Comparison of ENCODE assay signal across 22 mouse cellular contexts in the genomic region with DNA sequence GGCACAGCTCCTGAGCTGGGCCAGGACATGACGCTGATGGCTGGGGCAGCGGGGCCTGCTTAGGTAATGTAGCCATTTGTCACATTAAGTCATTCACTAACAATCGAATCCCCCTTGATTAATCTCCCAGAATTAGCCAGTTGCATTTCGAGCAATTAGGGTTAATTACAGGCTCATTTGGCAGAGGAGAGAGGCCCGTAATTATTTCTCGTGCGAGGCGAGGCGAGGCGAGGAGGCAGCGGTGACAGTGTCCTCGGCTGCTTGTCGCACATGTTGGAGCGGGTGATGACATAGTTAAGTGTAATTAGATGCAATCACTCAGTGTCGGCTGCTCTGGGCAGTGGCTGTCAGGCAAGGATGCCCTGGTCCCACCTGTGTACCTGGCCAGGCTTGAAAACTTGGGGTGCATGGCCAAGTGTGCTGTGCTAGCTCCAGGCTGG. TPM values are rescaled to one million over a fixed set of nuclear protein-coding genes. Genes with fewer than 3 reads are reported as not detected.
DNase-seq lines count a peak whose midpoint lies in the region; ATAC-seq lines count a peak whose summit lies in the region.
"Had no signal": no experiment of that assay in that cellular context is flagged by ENCODE, and none has a peak within 500 bp of the region (broad histone marks: within the 10 kb centered on the region; RNA-seq: fewer than 3 reads in every experiment).

No protein-coding gene starts in this region.

- 57% methylated on average over 15 of the region's 15 CpGs for WGBS in embryonic facial prominence, embryonic 12.5 days
- WGBS in embryonic facial prominence, embryonic 10.5 days, result 68% methylated on average over 15 of the region's 15 CpGs
- WGBS in neural tube, embryonic 12.5 days, result 53% methylated on average over 15 of the region's 15 CpGs
- WGBS in neural tube, embryonic 13.5 days, result 35% methylated on average over 15 of the region's 15 CpGs
- 88% methylated on average over 15 of the region's 15 CpGs for WGBS in intestine, embryonic 15.5 days

- H3K4me2 ChIP-seq in embryonic facial prominence, embryonic 12.5 days (replicated peaks), result no peak overlapping the region
- H3K4me2 ChIP-seq in neural tube, embryonic 12.5 days (replicated peaks), result no peak overlapping the region
- H3K4me2 ChIP-seq in neural tube, embryonic 13.5 days, result no peak overlapping the region
- no peak overlapping the region for H3K4me2 ChIP-seq in intestine, embryonic 15.5 days (replicated peaks)
- H3K4me2 ChIP-seq: embryonic facial prominence, embryonic 13.5 days; limb, embryonic 12.5 days; liver, embryonic 12.5 days had no signal

- H3K4me1 ChIP-seq in embryonic facial prominence, embryonic 12.5 days, result 0 out of 2 replicates have a peak, but pooled peaks cover 8% of the 10 kb centered on the region
- H3K4me1 ChIP-seq in embryonic facial prominence, embryonic 10.5 days, result peaks cover 39% of the 10 kb centered on the region
- peaks cover 28% of the 10 kb centered on the region for H3K4me1 ChIP-seq in neural tube, embryonic 12.5 days
- peaks cover 54% of the 10 kb centered on the region for H3K4me1 ChIP-seq in neural tube, embryonic 13.5 days (replicated peaks)
- H3K4me1 ChIP-seq in intestine, embryonic 15.5 days (replicated peaks), result peaks cover 6% of the 10 kb centered on the region; the same call in 1 of the 2 replicates

- H3K9me3 ChIP-seq in embryonic facial prominence, embryonic 12.5 days, result no peaks in the 10 kb centered on the region
- H3K9me3 ChIP-seq in embryonic facial prominence, embryonic 10.5 days, result no peaks in the 10 kb centered on the region
- no peaks in the 10 kb centered on the region for H3K9me3 ChIP-seq in neural tube, embryonic 12.5 days
- no peaks in the 10 kb centered on the region for H3K9me3 ChIP-seq in neural tube, embryonic 13.5 days
- H3K9me3 ChIP-seq in intestine, embryonic 15.5 days, result no peaks in the 10 kb centered on the region
- H3K9me3 ChIP-seq: embryonic facial prominence, embryonic 13.5 days; limb, embryonic 12.5 days; liver, embryonic 12.5 days had no signal

- DNase-seq in embryonic facial prominence, embryonic 10.5 days (ENCODE audit: low spot score), result no peak
- no peak for DNase-seq in neural tube, embryonic 10.5 days (ENCODE audit: extremely low spot score, low spot score)
- no peak for DNase-seq in ovary, postnatal 10 days (ENCODE audit: low spot score)
- DNase-seq in layer of hippocampus, adult 9-10 months (ENCODE audit: low spot score), result no peak
- DNase-seq: adrenal gland, adult 8-10 months; cerebellum, adult 9-10 months; gastrocnemius, postnatal 25 days; kidney, adult 8-10 months; kidney, postnatal 14 days; layer of hippocampus, adult 9-11 months; lung, adult 2 months; right cerebral cortex, adult 18-20 months; thymus, postnatal 14 days had no signal

- H3K36me3 ChIP-seq in embryonic facial prominence, embryonic 12.5 days, result peaks cover 28% of the 10 kb centered on the region
- peaks cover 30% of the 10 kb centered on the region for H3K36me3 ChIP-seq in embryonic facial prominence, embryonic 10.5 days (replicated peaks)
- no peaks in the 10 kb centered on the region; the same call in 1 of the 2 replicates for H3K36me3 ChIP-seq in neural tube, embryonic 12.5 days
- H3K36me3 ChIP-seq in neural tube, embryonic 13.5 days, result no peaks in the 10 kb centered on the region; the same call in 1 of the 2 replicates
- peaks cover 5% of the 10 kb centered on the region; the same call in 1 of the 2 replicates for H3K36me3 ChIP-seq in intestine, embryonic 15.5 days

- H3K4me3 ChIP-seq in embryonic facial prominence, embryonic 12.5 days, result no peak overlapping the region
- H3K4me3 ChIP-seq in embryonic facial prominence, embryonic 10.5 days, result no peak overlapping the region
- no peak overlapping the region for H3K4me3 ChIP-seq in neural tube, embryonic 12.5 days
- no peak overlapping the region for H3K4me3 ChIP-seq in neural tube, embryonic 13.5 days
- no peak overlapping the region for H3K4me3 ChIP-seq in intestine, embryonic 15.5 days (replicated peaks)
- H3K4me3 ChIP-seq: embryonic facial prominence, embryonic 13.5 days; limb, embryonic 12.5 days; liver, embryonic 12.5 days; megakaryocyte, embryonic 14.5 days had no signal

- no peak overlapping the region for H3K27ac ChIP-seq in embryonic facial prominence, embryonic 12.5 days
- no peak overlapping the region for H3K27ac ChIP-seq in embryonic facial prominence, embryonic 10.5 days (replicated peaks)
- no peak overlapping the region for H3K27ac ChIP-seq in neural tube, embryonic 12.5 days
- no peak overlapping the region for H3K27ac ChIP-seq in neural tube, embryonic 13.5 days (replicated peaks)
- no peak overlapping the region for H3K27ac ChIP-seq in intestine, embryonic 15.5 days
- H3K27ac ChIP-seq: embryonic facial prominence, embryonic 13.5 days; limb, embryonic 12.5 days; liver, embryonic 12.5 days had no signal

- no peak overlapping the region for H3K9ac ChIP-seq in embryonic facial prominence, embryonic 12.5 days
- H3K9ac ChIP-seq in neural tube, embryonic 12.5 days, result no peak overlapping the region
- no peak overlapping the region for H3K9ac ChIP-seq in neural tube, embryonic 13.5 days
- H3K9ac ChIP-seq in intestine, embryonic 15.5 days, result no peak overlapping the region
- H3K9ac ChIP-seq: embryonic facial prominence, embryonic 13.5 days; limb, embryonic 12.5 days; liver, embryonic 12.5 days had no signal

- H3K27me3 ChIP-seq in embryonic facial prominence, embryonic 12.5 days, result no peaks in the 10 kb centered on the region
- no peaks in the 10 kb centered on the region for H3K27me3 ChIP-seq in embryonic facial prominence, embryonic 10.5 days (replicated peaks; ENCODE audit: low read depth, poor library complexity, severe bottlenecking)
- no peaks in the 10 kb centered on the region for H3K27me3 ChIP-seq in neural tube, embryonic 12.5 days (replicated peaks)
- no peaks in the 10 kb centered on the region for H3K27me3 ChIP-seq in neural tube, embryonic 13.5 days
- no peaks in the 10 kb centered on the region for H3K27me3 ChIP-seq in intestine, embryonic 15.5 days (replicated peaks)
- H3K27me3 ChIP-seq: embryonic facial prominence, embryonic 13.5 days; limb, embryonic 12.5 days; Patski had no signal

- peak; percentile 45; the same call in 1 of the 2 replicates for ATAC-seq in embryonic facial prominence, embryonic 12.5 days (ENCODE audit: insufficient number of reproducible peaks, insufficient read depth, low FRiP score, low TSS enrichment)
- peak; percentile 25; the same call in 1 of the 2 replicates for ATAC-seq in neural tube, embryonic 12.5 days (ENCODE audit: low FRiP score, low read depth)
- ATAC-seq in neural tube, embryonic 13.5 days (ENCODE audit: low read depth), result peak; percentile 45; the same call in 1 of the 2 replicates
- ATAC-seq in intestine, embryonic 15.5 days, result no peak
- ATAC-seq: liver, embryonic 12.5 days; Patski had no signal

RNA-seq across cellular contexts. Expression of a gene that starts 40.6 kb away (rescaled TPM):
- polyA plus RNA-seq in embryonic facial prominence, embryonic 12.5 days (2016; fragmentation: Nextera tagmentation; extraction: Ambion mirVana), result 133 and 135 TPM in 2 replicates
- 85.4 and 85.8 TPM in 2 replicates for polyA plus RNA-seq in embryonic facial prominence, embryonic 10.5 days (2016; fragmentation: Nextera tagmentation; extraction: Ambion mirVana)
- 70.7 and 74.6 TPM in 2 replicates for polyA plus RNA-seq in neural tube, embryonic 12.5 days (2016; fragmentation: Nextera tagmentation; extraction: Ambion mirVana)
- polyA plus RNA-seq in neural tube, embryonic 13.5 days (2015; fragmentation: Nextera tagmentation; extraction: Ambion mirVana), result 58.8 and 60.5 TPM in 2 replicates
- 102 and 104 TPM in 2 replicates for polyA plus RNA-seq in intestine, embryonic 15.5 days (2015; fragmentation: Nextera tagmentation; extraction: Ambion mirVana)
